Mouse (Mus musculus): ENCODE data around the gene Amdhd2. TPM values are rescaled to one million over a fixed set of nuclear protein-coding genes. Genes with fewer than 3 reads are reported as not detected.

The Amdhd2 gene
- polyA plus RNA-seq, 1 experiment, result 29.8 TPM

DNA sequence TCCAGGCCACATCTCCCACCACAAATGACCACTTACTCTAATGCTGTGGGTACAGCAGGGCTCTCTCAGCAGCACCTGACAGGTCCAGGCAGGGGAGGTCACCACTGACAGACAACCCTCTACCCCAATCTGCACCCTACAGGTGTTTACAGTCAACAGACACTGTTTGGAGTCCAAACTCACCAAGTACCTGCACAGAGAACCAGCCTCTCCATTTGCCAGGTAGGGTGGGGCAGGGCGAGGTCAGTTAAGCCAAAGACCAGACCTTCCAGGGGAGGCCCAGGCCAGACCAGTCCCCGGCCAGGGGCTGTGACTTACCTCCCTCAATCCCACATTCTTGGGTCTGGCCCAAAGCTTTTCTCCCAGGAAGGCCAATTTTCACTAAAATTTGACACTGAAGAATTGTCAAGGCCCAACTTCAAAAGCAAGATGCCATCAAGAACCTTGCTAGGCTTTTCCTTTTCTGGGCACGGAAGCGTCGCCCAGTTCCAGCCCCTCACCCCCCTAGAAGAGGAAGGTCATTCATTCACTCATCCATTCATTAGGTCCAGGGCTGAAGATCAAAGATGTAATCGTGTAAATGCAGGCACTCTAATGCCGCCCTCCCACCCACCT, 4.4 kb upstream of the Amdhd2 start:
- H3K4me3 ChIP-seq, result peak overlapping the region; percentile 93
- TF ChIP-seq MAX (IDR thresholded peaks at IDR 0.05; ENCODE audit: low read depth) (no peak), USF1 (IDR thresholded peaks at IDR 0.05; ENCODE audit: low read depth) (no peak), REST (IDR thresholded peaks at IDR 0.05; ENCODE audit: insufficient read depth, insufficient read length) (no peak), TCF12 (IDR thresholded peaks at IDR 0.05; ENCODE audit: insufficient read depth, poor library complexity, severe bottlenecking) (no peak), MYOD1 (IDR thresholded peaks at IDR 0.05; ENCODE audit: control insufficient read depth in 1 of 3, insufficient read length in 2 of 3, low read depth in 2 of 3) (no peak), TCF3 (IDR thresholded peaks at IDR 0.05; ENCODE audit: insufficient read length, low read depth) (no peak), POLR2A (IDR thresholded peaks at IDR 0.05; ENCODE audit: insufficient read length, low read depth) (no peak), E2F4 (IDR thresholded peaks at IDR 0.05; ENCODE audit: insufficient read depth) (no peak), POLR2AphosphoS2 (IDR thresholded peaks at IDR 0.05; ENCODE audit: insufficient read length, low read depth) (no peak)
- H3K36me3 ChIP-seq (ENCODE audit: control insufficient read depth, insufficient read depth), result peaks cover 11% of the 10 kb centered on the region
- H3K4me2 ChIP-seq (ENCODE audit: low read depth), result peak overlapping the region; percentile 93
- peaks cover 34% of the 10 kb centered on the region for H3K79me2 ChIP-seq (ENCODE audit: control insufficient read depth, insufficient read depth)
- peak overlapping the region; percentile 65 for H3ac ChIP-seq (ENCODE audit: control insufficient read depth, insufficient read length)
- H3K27me3 ChIP-seq (ENCODE audit: control insufficient read depth, insufficient read depth, insufficient read length), result no peaks in the 10 kb centered on the region

DNA sequence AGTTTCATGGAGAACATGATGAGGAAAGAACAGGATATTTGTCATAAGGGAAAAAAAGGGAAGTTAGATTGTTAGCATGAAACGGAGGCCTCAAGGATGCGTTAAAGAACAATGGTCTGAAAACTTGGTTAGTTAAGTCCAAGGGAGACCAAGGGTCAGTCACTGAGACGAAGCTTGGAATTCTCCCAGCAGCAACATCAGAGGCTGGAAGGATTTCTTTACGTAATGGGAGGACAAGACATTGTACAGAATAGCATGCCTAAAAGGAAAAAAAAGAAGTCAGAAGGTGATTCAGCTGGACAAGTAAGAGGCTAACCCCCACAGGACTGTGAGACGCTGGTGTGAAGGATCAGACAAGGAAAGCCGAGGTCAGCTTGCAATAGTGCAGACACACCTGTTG, 3.6 kb upstream of the Amdhd2 start:
- no peaks in the 10 kb centered on the region for H3K27me3 ChIP-seq (ENCODE audit: control insufficient read depth, insufficient read depth, insufficient read length)
- no peak overlapping the region for H3ac ChIP-seq (ENCODE audit: control insufficient read depth, insufficient read length)
- TF ChIP-seq TCF3 (IDR thresholded peaks at IDR 0.05; ENCODE audit: insufficient read length, low read depth) (no peak), USF1 (IDR thresholded peaks at IDR 0.05; ENCODE audit: low read depth) (no peak), TCF12 (IDR thresholded peaks at IDR 0.05; ENCODE audit: insufficient read depth, poor library complexity, severe bottlenecking) (no peak), MAX (IDR thresholded peaks at IDR 0.05; ENCODE audit: low read depth) (no peak), REST (IDR thresholded peaks at IDR 0.05; ENCODE audit: insufficient read depth, insufficient read length) (no peak), MYOG (IDR thresholded peaks at IDR 0.05; ENCODE audit: control insufficient read depth in 1 of 3, insufficient read depth in 1 of 3, insufficient read length in 2 of 3, low read depth in 2 of 3) (no peak), POLR2AphosphoS2 (IDR thresholded peaks at IDR 0.05; ENCODE audit: insufficient read length, low read depth) (no peak), SRF (IDR thresholded peaks at IDR 0.05; ENCODE audit: control insufficient read depth, insufficient read length, low read depth) (no peak), CEBPB (IDR thresholded peaks at IDR 0.05; ENCODE audit: insufficient read depth, poor library complexity, severe bottlenecking) (no peak), POLR2A (IDR thresholded peaks at IDR 0.05; ENCODE audit: insufficient read length, low read depth) (no peak), MYOD1 (IDR thresholded peaks at IDR 0.05; ENCODE audit: control insufficient read depth in 1 of 3, insufficient read length in 2 of 3, low read depth in 2 of 3) (no peak), E2F4 (IDR thresholded peaks at IDR 0.05; ENCODE audit: insufficient read depth) (no peak)
- H3K79me2 ChIP-seq (ENCODE audit: control insufficient read depth, insufficient read depth), result peaks cover 34% of the 10 kb centered on the region
- peaks cover 11% of the 10 kb centered on the region for H3K36me3 ChIP-seq (ENCODE audit: control insufficient read depth, insufficient read depth)
- H3K4me3 ChIP-seq, result peak overlapping the region; percentile 93
- peak overlapping the region; percentile 93 for H3K4me2 ChIP-seq (ENCODE audit: low read depth)

DNA sequence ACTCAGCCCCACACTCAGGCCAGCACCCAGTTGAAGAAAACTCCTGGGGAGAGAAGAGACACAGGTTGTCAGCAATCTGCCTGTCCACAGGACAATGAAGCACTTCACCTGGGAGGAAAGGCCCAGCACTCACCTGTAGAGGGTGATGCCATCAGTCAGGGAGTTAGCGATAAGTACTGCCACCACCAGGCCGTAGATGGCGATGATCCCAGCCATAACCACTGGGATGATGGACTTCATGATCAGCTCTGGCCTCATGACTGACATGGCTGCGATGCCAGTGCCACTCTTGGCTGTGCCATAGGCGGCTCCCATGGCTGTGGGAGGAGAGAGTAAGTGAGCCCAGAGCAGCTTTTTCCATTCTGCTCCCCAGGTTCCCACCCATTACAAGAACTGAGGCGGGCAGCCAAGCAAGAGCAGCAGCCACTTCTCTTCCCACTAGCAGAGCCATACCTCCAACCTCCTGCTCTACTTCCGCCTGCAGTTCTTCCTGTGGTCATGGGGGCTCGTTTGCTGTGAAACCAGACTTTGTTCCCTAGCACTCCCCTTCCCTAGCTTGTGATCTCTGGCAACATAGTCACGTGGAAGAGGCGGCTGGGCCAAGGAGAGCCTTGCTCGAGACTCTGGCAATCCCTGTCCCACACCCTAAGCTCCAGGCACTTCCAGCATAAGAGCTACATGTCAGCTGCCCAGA, 1.1 kb upstream of the Amdhd2 start:
- Histone ChIP-seq H3K27me3 (ENCODE audit: control insufficient read depth, insufficient read depth, insufficient read length) (no peaks in the 10 kb centered on the region), H3K4me2 (ENCODE audit: low read depth) (no peak overlapping the region), H3K36me3 (ENCODE audit: control insufficient read depth, insufficient read depth) (peaks cover 11% of the 10 kb centered on the region), H3K4me3 (no peak overlapping the region), H3ac (ENCODE audit: control insufficient read depth, insufficient read length) (no peak overlapping the region), H3K79me2 (ENCODE audit: control insufficient read depth, insufficient read depth) (peaks cover 34% of the 10 kb centered on the region)
- TF ChIP-seq USF1 (IDR thresholded peaks at IDR 0.05; ENCODE audit: low read depth), result no peak
- TF ChIP-seq POLR2A (IDR thresholded peaks at IDR 0.05; ENCODE audit: insufficient read length, low read depth), result no peak
- TF ChIP-seq POLR2AphosphoS2 (IDR thresholded peaks at IDR 0.05; ENCODE audit: insufficient read length, low read depth), result no peak
- TF ChIP-seq MAX (IDR thresholded peaks at IDR 0.05; ENCODE audit: low read depth), result no peak
- TF ChIP-seq TCF3 (IDR thresholded peaks at IDR 0.05; ENCODE audit: insufficient read length, low read depth), result no peak

DNA sequence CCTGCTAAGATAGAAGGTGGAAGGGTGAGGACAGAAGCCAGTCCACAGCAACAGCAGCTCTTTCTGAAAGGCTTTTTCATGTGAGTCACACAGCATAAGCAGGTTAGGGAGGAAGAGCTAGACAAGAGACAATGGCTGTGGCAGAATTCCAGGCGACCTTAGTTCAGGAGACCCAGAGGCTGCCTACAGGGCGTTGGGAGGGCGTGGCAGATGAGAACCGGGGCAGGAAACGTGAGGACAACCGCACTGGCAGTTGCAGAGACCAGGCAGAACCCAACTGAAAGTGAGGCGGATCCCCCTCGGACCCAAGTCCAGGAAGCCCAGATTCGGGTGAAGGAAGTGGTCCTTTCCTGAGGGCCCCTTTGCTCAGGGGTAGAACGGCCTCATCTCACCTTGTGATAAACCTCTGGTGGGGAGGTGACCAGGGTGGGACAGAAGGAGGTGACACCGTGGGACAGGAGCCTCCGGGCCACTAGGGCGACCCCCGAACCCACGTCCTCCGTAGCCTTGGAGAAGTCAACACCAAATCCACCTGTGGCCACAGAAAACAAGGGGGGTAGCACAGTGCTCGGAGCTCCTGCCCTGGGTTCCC, 886 bp downstream of the Amdhd2 start:
- H3K4me2 ChIP-seq (ENCODE audit: low read depth), result peak overlapping the region; percentile 88
- H3K36me3 ChIP-seq (ENCODE audit: control insufficient read depth, insufficient read depth), result peaks cover 11% of the 10 kb centered on the region
- H3ac ChIP-seq (ENCODE audit: control insufficient read depth, insufficient read length), result peak overlapping the region; percentile 68
- peak overlapping the region; percentile 56 for H3K4me3 ChIP-seq
- TF ChIP-seq E2F4 (IDR thresholded peaks at IDR 0.05; ENCODE audit: insufficient read depth) (no peak), TCF12 (IDR thresholded peaks at IDR 0.05; ENCODE audit: insufficient read depth, poor library complexity, severe bottlenecking) (no peak)
- no peaks in the 10 kb centered on the region for H3K27me3 ChIP-seq (ENCODE audit: control insufficient read depth, insufficient read depth, insufficient read length)
- H3K79me2 ChIP-seq (ENCODE audit: control insufficient read depth, insufficient read depth), result peaks cover 19% of the 10 kb centered on the region

DNA sequence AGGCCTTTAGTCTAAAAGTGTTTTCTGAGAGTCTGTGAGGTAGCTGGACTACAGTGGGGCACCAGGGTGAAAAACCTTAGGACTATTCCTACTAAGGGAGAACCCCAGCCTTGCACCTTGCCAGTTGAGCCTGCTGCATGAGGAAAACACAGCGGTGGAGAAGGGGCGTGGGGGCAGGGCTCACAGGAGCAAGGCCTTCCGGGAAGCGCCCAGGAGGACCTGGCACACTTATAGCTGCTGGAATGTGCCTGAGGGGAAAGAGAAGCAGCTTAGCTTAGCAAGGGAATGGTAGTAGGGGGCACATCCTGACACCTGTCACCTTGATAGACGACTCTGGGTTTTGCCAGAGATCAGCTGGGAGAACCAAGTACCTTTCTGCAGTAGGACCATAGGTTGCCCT, 2.1 kb downstream of the Amdhd2 start:
- H3K36me3 ChIP-seq (ENCODE audit: control insufficient read depth, insufficient read depth), result peaks cover under 1% of the 10 kb centered on the region
- H3K27me3 ChIP-seq (ENCODE audit: control insufficient read depth, insufficient read depth, insufficient read length), result no peaks in the 10 kb centered on the region
- H3K79me2 ChIP-seq (ENCODE audit: control insufficient read depth, insufficient read depth), result peaks cover 7% of the 10 kb centered on the region
- H3ac ChIP-seq (ENCODE audit: control insufficient read depth, insufficient read length), result no peak overlapping the region
- no peak overlapping the region for H3K4me2 ChIP-seq (ENCODE audit: low read depth)
- no peak for TF ChIP-seq MYOG (IDR thresholded peaks at IDR 0.05; ENCODE audit: control insufficient read depth in 1 of 3, insufficient read depth in 1 of 3, insufficient read length in 2 of 3, low read depth in 2 of 3)
- TF ChIP-seq MAX (IDR thresholded peaks at IDR 0.05; ENCODE audit: low read depth), result no peak
- TF ChIP-seq REST (IDR thresholded peaks at IDR 0.05; ENCODE audit: insufficient read depth, insufficient read length), result no peak
- no peak overlapping the region for H3K4me3 ChIP-seq
